Mouse (Mus musculus): ENCODE results near the gene Atad3a. TPM values are rescaled to one million over a fixed set of nuclear protein-coding genes. Genes with fewer than 3 reads are reported as not detected.

Atad3a gene
- polyA plus RNA-seq, 1 experiment from 2014 or later: 102 TPM

DNA sequence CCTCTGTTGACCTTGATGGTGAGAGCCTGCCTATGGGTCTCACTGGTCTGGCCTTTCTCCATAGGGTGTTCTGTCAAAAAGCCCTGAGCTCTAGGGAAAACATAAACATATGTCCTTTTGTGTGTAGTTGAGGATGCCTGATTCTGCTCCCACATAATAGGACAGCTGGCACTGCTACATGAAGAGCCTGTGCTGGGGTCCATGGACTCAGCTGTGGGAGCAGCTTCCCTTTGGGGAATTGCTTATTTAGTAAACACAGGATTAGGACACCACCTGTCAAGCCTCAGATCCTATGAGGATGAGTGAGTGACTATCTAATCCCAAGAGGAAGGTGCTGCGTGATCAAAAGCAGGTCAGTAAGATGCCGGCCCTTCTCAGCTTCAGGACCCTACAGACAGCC, 32.9 kb downstream of the Atad3a start:
- no peak for DNase-seq
- H3K4me3 ChIP-seq (ENCODE audit: low read depth, low read length): no peak overlapping the region
- H3K4me2 ChIP-seq: no peak overlapping the region
- whole genome bisulfite sequencing: 66% methylated on average over 2 of the region's 2 CpGs
- H3K4me1 ChIP-seq (ENCODE audit: insufficient read depth): no peaks in the 10 kb centered on the region
- ATAC-seq (ENCODE audit: insufficient read depth): no peak
- no peak overlapping the region for H3K9ac ChIP-seq
- H3K36me3 ChIP-seq (ENCODE audit: insufficient read depth): peaks cover 38% of the 10 kb centered on the region
- no peak for TF ChIP-seq CTCF (IDR thresholded peaks at IDR 0.05; ENCODE audit: low read depth)
- no peaks in the 10 kb centered on the region for H3K9me3 ChIP-seq (ENCODE audit: low read depth, low read length)
- H3K27ac ChIP-seq (ENCODE audit: low read depth): no peak overlapping the region
- no peaks in the 10 kb centered on the region for H3K27me3 ChIP-seq (ENCODE audit: insufficient read depth, low read length)

DNA sequence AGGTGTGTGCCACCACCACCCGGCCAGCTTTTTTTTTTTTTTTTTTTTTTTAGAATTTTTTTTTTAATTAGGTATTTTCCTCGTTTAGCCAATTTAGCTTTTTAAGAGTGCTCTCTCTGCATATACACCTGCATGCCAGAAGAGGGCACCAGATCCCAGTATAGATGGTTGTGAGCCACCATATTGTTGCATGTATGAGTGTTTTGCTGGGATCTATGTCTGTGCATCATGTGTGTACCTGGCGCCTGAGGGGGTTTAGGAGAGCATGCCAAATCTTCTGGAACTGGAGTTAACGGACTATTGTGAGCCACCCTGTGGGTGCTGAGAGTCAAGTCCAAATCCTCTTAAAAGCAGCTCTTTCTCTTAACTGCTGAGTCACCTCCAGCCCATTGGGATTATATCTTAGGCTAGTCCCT, 39.2 kb downstream of the Atad3a start:
- DNase-seq (peak; percentile 29), ATAC-seq (ENCODE audit: insufficient read depth) (no peak)
- Histone ChIP-seq H3K4me1 (ENCODE audit: insufficient read depth) (no peaks in the 10 kb centered on the region), H3K27me3 (ENCODE audit: insufficient read depth, low read length) (no peaks in the 10 kb centered on the region), H3K9me3 (ENCODE audit: low read depth, low read length) (no peaks in the 10 kb centered on the region), H3K9ac (no peak overlapping the region), H3K36me3 (ENCODE audit: insufficient read depth) (peaks cover 34% of the 10 kb centered on the region), H3K4me2 (no peak overlapping the region), H3K4me3 (ENCODE audit: low read depth, low read length) (no peak overlapping the region), H3K27ac (ENCODE audit: low read depth) (no peak overlapping the region)
- TF ChIP-seq CTCF (IDR thresholded peaks at IDR 0.05; ENCODE audit: low read depth): peak; percentile 64
- 59% methylated on average over 4 of the region's 4 CpGs for WGBS

DNA sequence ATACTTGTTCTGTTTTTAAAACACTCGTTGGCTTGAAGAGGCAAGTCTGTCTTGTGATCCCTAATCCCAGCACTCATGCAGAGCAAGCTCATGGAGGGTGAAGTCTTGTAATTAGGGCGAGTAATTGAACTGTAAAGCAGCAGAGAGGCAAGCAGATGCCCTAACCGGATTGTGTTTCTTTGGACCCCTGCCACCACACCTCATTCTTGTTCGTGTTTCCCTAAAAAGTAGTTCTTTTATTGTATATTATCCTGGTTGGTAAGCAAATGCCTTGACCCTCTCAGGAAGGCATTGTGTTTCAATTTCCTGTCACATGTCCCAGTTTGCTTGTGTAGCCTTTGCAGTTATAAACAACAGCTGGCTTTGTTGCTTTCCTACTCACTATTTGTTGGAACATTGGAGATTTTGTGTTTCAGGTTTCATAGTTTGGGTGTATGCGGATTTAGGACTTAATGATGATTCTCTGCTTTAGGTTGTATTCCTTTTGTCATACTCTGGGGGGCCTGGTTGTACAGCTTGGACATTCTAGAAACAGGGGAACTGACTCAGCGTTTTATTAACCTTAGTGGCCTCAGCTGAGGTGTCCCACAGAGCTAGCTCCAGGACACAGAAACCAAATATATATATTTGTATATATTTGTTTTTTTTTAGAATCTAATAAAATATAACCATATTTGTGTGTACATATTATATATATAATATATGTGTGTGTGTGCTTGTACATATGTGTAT, 50.2 kb downstream of the Atad3a start:
- 61% methylated on average over 6 of the region's 6 CpGs for WGBS
- no peak for ATAC-seq (ENCODE audit: insufficient read depth)
- Histone ChIP-seq H3K4me1 (ENCODE audit: insufficient read depth) (peaks cover 5% of the 10 kb centered on the region; the same call in 1 of the 2 replicates), H3K27me3 (ENCODE audit: insufficient read depth, low read length) (no peaks in the 10 kb centered on the region), H3K9ac (no peak overlapping the region), H3K4me3 (ENCODE audit: low read depth, low read length) (no peak overlapping the region), H3K36me3 (ENCODE audit: insufficient read depth) (peaks cover 17% of the 10 kb centered on the region), H3K9me3 (ENCODE audit: low read depth, low read length) (no peaks in the 10 kb centered on the region), H3K4me2 (0 out of 2 replicates have a peak overlapping the region, but pooled peaks have one; percentile 8), H3K27ac (ENCODE audit: low read depth) (no peak overlapping the region; the same call in 1 of the 2 replicates)
- DNase-seq: peak; percentile 49
- TF ChIP-seq CTCF (IDR thresholded peaks at IDR 0.05; ENCODE audit: low read depth): no peak

DNA sequence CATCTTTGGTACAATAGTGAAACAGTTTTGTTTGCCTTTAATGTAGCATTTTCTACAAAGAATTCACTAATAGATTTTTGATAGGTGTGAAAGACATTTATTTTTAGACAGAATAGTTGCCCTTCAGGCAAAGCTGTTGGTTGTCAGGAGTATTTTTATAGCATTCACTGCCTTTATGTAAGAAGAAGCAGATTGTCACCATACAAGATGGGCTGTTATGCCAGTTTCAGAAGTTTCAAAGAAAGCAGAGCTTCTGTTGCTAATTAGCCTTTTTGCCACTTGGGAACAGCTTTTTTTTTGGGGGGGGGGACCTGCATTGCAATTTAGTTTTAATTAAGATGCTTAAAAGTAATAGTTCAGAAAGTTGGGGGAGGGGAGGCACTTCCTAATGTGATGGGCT, 51.9 kb downstream of the Atad3a start:
- ATAC-seq (ENCODE audit: insufficient read depth) (no peak), DNase-seq (no peak)
- TF ChIP-seq CTCF (IDR thresholded peaks at IDR 0.05; ENCODE audit: low read depth): no peak
- no peak overlapping the region for H3K27ac ChIP-seq (ENCODE audit: low read depth)
- H3K9me3 ChIP-seq (ENCODE audit: low read depth, low read length): no peaks in the 10 kb centered on the region
- no peaks in the 10 kb centered on the region for H3K36me3 ChIP-seq (ENCODE audit: insufficient read depth)
- no peak overlapping the region for H3K9ac ChIP-seq
- H3K4me2 ChIP-seq: 0 out of 2 replicates have a peak overlapping the region, but pooled peaks have one; percentile 7
- H3K4me3 ChIP-seq (ENCODE audit: low read depth, low read length): no peak overlapping the region
- H3K27me3 ChIP-seq (ENCODE audit: insufficient read depth, low read length): no peaks in the 10 kb centered on the region
- H3K4me1 ChIP-seq (ENCODE audit: insufficient read depth): peaks cover 5% of the 10 kb centered on the region; the same call in 1 of the 2 replicates

DNA sequence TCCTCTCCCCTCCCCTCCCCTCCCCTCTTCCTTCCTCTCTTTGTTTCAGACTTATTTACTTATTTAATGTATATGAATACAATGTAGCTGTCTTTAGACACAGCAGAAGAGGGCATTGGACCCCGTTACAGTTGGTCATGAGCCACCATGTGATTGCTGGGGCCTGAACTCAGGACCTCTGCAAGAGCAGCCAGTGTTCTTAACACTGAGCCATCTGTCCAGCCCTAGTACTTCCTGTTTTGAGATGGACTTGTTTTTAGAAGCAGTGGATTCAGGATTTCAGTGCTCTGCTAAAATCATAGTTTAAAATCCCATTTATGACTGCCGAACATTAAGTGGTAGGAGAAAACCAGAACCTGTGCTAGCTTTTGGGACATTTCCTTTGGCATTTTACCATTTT, 52.3 kb downstream of the Atad3a start:
- Histone ChIP-seq H3K9me3 (ENCODE audit: low read depth, low read length) (no peaks in the 10 kb centered on the region), H3K4me3 (ENCODE audit: low read depth, low read length) (no peak overlapping the region), H3K27me3 (ENCODE audit: insufficient read depth, low read length) (no peaks in the 10 kb centered on the region), H3K4me2 (0 out of 2 replicates have a peak overlapping the region, but pooled peaks have one; percentile 7), H3K36me3 (ENCODE audit: insufficient read depth) (no peaks in the 10 kb centered on the region), H3K27ac (ENCODE audit: low read depth) (no peak overlapping the region), H3K4me1 (ENCODE audit: insufficient read depth) (peaks cover 5% of the 10 kb centered on the region; the same call in 1 of the 2 replicates), H3K9ac (no peak overlapping the region)
- no peak for ATAC-seq (ENCODE audit: insufficient read depth)
- TF ChIP-seq CTCF (IDR thresholded peaks at IDR 0.05; ENCODE audit: low read depth): no peak
- WGBS: 68% methylated on average over 2 of the region's 2 CpGs
- DNase-seq: peak; percentile 9

DNA sequence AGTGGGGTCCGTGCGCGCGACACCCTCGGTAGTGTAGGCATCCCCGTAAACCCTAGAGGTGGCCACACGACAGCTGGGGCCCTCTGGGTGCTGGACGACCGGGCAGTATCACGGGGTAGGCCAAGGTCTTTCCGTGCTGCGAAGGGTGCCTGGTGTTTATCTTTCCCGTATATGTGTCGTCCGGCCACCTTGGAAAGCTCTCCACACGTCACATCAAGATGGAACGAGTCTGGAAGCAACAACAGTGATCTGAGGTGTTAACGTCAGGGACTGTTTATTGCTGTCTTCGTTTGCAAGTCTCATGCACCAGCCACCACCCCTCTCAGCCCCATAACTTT, 55.3 kb downstream of the Atad3a start:
- H3K27ac ChIP-seq (ENCODE audit: low read depth): peak overlapping the region; percentile 97
- H3K27me3 ChIP-seq (ENCODE audit: insufficient read depth, low read length): no peaks in the 10 kb centered on the region
- DNase-seq (peak; percentile 30), ATAC-seq (ENCODE audit: insufficient read depth) (no peak)
- TF ChIP-seq CTCF (IDR thresholded peaks at IDR 0.05; ENCODE audit: low read depth): no peak
- peak overlapping the region; percentile 87 for H3K9ac ChIP-seq
- H3K4me2 ChIP-seq: peak overlapping the region; percentile 89
- no peaks in the 10 kb centered on the region for H3K9me3 ChIP-seq (ENCODE audit: low read depth, low read length)
- peaks cover 5% of the 10 kb centered on the region; the same call in 1 of the 2 replicates for H3K4me1 ChIP-seq (ENCODE audit: insufficient read depth)
- under 1% methylated on average over 19 of the region's 19 CpGs for WGBS
- peak overlapping the region; percentile 95 for H3K4me3 ChIP-seq (ENCODE audit: low read depth, low read length)
- no peaks in the 10 kb centered on the region for H3K36me3 ChIP-seq (ENCODE audit: insufficient read depth)

DNA sequence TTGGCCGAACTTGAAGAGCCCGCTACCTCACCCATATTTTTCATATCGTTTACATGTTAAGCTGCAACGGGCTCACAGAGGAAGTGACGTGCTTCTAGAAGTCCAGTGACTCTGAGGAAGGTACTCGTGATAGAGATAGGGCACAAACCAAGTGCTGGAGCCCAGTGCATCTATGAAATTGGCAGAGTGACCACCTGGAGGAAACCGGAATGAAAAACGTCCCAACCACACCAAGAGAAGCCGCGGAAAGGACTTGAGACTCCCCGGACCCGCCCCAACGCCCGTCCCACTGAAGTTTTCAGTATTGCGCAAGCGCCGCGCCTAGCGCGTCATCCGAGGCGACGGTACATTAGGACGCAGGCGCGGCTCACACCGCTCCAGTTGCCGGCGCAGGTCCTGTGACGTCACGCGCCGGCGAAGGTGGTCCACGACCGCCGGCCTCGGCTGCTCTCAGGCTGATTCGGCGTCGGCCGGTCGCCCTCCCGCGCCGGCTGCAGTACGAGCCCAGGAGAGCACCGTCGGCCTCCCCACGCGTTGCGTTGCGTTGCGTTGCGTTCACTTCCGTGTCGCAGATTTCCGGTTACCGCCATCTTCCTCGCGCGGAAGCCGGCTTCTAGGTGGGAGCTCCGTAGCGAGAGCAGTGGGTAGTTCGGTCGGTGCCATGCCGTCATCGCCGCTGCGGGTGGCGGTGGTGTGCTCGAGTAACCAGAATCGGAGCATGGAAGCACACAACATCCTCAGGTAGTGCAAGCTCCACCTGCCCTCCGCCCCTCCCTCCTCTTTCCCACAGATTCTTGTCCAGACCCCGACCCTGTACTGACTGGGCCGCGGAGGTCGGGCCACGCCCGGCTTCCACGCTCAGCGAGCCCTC, 55.9 kb downstream of the Atad3a start, which contains the start of gene Ssu72:
TSS of gene Ssu72 (plus strand) at position 80 of the 871 bp plus-strand sequence.
- DNase-seq (peak; percentile 99), ATAC-seq (ENCODE audit: insufficient read depth) (peak; percentile 95)
- WGBS: under 1% methylated on average over 83 of the region's 83 CpGs
- Histone ChIP-seq H3K4me2 (peak within 1 kb of the TSS; percentile 89), H3K4me1 (ENCODE audit: insufficient read depth) (peaks cover 5% of the 10 kb centered on the region; the same call in 1 of the 2 replicates), H3K9me3 (ENCODE audit: low read depth, low read length) (no peaks in the 10 kb centered on the region), H3K4me3 (ENCODE audit: low read depth, low read length) (peak within 1 kb of the TSS; percentile 95), H3K27me3 (ENCODE audit: insufficient read depth, low read length) (no peaks in the 10 kb centered on the region), H3K36me3 (ENCODE audit: insufficient read depth) (no peaks in the 10 kb centered on the region), H3K9ac (peak within 1 kb of the TSS; percentile 87), H3K27ac (ENCODE audit: low read depth) (peak within 1 kb of the TSS; percentile 97)
- no peak for TF ChIP-seq CTCF (IDR thresholded peaks at IDR 0.05; ENCODE audit: low read depth)

Measured in lung, embryonic 14.5 days (tissue).